Mouse (Mus musculus): ENCODE results near the gene Tnn. TPM values are rescaled to one million over a fixed set of nuclear protein-coding genes. Genes with fewer than 3 reads are reported as not detected.

Gene Tnn
- polyA plus RNA-seq, 3 experiments from 2014 or later: 0.09 TPM; not detected in 2

DNA sequence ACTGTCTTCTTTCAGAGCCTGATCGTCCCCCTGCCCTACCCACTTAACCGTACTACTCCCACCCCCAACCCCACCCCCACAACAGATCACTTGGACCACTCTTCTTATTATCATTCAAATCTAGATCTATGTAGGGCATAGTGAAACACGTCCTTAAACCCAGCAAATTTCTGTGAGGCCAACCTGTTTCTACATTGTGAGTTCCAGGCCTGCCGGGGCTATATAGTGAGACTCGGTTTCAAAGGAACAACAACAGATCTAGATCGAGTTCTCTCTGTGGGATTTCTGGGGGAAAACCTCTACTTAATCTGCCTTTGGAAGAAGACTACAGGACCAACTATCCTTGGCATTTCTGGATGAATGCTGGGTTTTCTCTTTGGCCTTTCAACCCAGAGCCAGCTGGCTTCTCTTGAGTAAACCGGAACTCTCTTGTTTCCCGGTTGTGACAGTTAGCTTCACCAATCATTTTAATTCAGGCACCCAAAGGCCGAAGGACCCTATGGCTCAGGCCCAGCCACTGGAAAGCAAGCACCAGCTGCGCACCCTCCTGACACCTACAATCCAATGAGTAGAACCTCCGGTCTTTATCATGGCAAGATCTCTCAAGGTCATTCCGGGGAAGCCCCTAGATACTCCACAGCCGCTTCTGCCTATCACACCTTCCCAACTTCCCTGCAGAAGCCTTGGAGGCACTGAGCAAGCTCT is 110.0 kb downstream of the Tnn start:
- ATAC-seq: no peak

DNA sequence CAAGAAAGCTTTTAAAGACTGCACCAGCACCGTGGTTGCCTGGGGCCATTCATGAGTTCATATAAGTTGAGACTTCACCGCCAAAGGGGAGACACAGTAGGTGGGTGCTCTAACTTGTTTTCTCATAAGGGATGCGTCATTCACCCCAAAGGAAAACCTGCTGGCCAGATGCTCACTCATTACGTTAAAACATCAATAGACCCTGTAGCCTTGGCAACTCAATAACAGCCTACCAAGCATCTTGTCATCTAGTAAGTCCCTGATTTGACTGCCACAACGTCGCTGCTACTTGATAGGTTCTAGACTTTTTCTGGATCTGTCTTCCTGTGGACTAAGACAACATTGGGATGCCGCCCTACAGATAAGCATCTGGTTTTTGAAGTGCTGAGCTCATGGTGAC is 111.0 kb downstream of the Tnn start:
- no peak for ATAC-seq

DNA sequence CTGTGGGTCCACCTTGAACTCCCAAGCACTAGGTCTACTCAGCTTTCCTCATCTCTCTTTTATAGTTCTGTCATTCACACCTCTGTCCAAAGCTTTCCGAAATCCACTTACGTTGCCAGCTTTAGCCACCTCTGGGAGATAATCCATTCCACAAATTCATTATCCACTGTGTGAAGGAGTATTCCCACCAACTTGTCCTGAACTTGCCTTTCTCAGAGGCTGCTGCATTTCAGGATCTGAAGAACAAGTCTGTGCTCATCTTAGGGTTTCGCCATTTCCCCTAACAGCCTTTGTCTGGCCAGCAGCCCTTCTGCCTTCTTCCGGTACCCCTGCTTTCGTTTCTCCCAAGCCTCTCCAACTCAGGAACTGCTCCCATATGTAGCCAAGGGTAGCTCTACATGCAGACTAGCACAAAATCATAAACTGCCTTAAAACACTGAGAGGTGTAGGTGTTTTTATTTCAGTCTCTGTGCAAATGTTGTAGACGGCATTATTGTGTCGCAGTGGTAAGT is 112.1 kb downstream of the Tnn start:
- no peak for ATAC-seq

DNA sequence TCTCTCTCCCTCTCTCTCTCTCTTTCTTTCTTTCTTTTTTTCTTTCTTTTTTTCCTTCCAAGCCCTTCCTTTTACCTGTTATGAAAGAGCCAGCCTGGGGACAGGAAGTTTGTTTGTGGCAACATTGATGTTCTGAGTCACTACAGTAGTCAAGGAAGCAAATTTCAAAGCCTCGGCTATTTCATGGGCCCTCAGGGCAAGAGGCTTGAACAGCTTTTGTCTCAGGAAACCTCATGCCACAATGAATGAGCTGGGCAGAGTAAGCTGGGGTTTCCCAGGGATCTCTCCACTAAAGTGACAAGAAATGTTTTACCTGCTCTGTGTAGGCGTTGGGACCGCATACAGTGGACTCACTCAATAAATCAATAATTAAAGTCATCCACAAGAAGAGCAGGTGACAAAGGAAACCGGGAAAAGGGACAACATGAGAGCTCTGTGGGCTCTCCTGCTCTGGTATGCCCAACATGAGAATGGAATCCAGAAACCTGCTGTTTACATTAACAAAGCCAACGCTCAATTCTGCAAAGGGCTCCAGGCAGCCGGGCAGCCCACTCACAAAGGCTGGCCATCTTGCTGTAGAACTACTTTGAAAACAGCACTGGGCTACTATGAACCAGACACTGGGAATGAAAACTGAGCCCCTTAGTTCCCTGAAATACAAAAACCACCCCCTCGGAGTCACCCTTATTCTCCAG is 113.3 kb downstream of the Tnn start:
- ATAC-seq: no peak

DNA sequence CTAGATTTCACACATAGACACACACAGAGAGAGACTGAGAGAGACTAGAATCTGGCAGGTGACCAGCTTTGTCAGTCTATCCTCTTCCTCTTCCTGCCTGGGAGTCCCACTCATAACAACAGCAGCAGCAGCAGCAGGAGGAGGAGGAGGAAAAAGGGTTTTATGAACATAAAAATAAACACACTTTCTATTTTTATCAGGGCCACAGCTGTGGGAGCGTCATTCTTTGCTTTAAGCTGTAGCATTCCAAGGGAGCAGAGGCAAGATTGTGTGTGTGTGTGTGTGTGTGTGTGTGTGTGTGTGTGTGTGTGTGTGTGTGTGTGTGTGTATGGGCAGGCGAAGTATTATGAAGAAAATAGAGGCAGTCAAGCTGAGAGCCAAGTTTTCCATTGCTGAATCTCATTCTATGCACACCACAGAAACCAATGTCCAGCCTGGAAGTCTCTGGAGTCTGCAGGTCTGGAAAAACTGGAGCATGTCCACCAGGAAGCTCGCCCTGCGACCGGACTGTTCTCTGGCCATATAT is 116.3 kb downstream of the Tnn start:
- peak; percentile 78 for ATAC-seq

DNA sequence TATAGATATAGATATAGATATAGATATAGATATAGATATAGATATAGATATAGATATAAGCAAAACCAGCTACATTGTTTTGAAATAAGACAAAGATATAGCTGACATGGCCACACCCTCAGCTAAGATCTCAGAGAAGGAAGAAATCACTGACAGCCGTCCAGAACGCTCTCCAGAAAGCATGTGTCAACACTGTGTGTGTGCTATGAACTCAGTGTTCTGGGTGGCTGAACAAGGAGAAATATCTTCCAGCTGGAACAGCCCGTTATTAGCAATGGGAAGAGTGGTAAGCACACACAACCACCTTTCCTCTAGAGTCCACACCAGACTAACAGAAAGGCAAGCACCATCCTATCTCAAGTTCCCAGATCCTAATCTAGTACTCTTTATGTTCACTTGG is 117.8 kb downstream of the Tnn start:
- ATAC-seq: no peak

Other genes starting within 250 kb of the Tnn start
- gene 4930523C07Rik, start 109.2 kb downstream of the Tnn start, polyA plus RNA-seq (2017; shearing (Covaris generic)): 100 to 1,000 TPM; 146 to 245 (median 156) TPM
- 100 to 1,000 TPM; 250 to 282 (median 266) TPM for gene Mrps14, start 41.6 kb upstream of the Tnn start, polyA plus RNA-seq (2017; shearing (Covaris generic))
- 100 to 1,000 TPM in 2 of 3 experiments, 10 to 100 TPM in 1; 88.4 to 163 (median 107) TPM for gene Cacybp, start 59.3 kb upstream of the Tnn start, polyA plus RNA-seq (2017; shearing (Covaris generic))

All from inflammation-experienced regulatory T-cells, adult 6 months (primary cell).